Mouse (Mus musculus) thymus, adult 2 months (tissue): ENCODE results near the gene Dclk2. TPM values are rescaled to one million over a fixed set of nuclear protein-coding genes. Genes with fewer than 3 reads are reported as not detected.
A peak's percentile ranks its signal among the peaks of the same experiment; 100 is the strongest.

Experiments
- DNase-seq: peaks from one replicate; pipeline ENCODE4 v3.0.0; 2021
- H3K27ac ChIP-seq: fragments of 200-500 bp; 2 replicates; pipeline ENCODE4 v1.5.1; 2012; ENCODE audit warnings: low read length, control low read depth; ENCODE audit not compliant: control insufficient read depth, insufficient read depth
- H3K27me3 ChIP-seq: fragments of 200-500 bp; 2 replicates; pipeline ENCODE4 v1.6.1; 2012; ENCODE audit warnings: mild to moderate bottlenecking, low read length, moderate library complexity, mixed read lengths; ENCODE audit not compliant: control insufficient read depth, insufficient read depth
- H3K36me3 ChIP-seq: fragments of 200-500 bp; 2 replicates; pipeline ENCODE4 v1.6.1; 2012; ENCODE audit warnings: mild to moderate bottlenecking, low read length, moderate library complexity; ENCODE audit not compliant: control insufficient read depth, insufficient read depth
- H3K4me1 ChIP-seq: fragments of 200-500 bp; replicated peaks from 2 replicates; pipeline ENCODE4 v1.6.1; 2012; ENCODE audit warnings: low read length; ENCODE audit not compliant: control insufficient read depth, insufficient read depth
- H3K4me3 ChIP-seq: fragments of 200-500 bp; 2 replicates; pipeline ENCODE4 v1.5.1; 2012; ENCODE audit warnings: mild to moderate bottlenecking, low read length, control low read depth, moderate library complexity; ENCODE audit not compliant: control insufficient read depth, insufficient read depth
- CTCF ChIP-seq: fragments of 200-500 bp; IDR thresholded peaks from 2 replicates; pipeline ENCODE4 v1.5.1; 2012; ENCODE audit warnings: mild to moderate bottlenecking, control low read depth, low read length, moderate library complexity, borderline replicate concordance; ENCODE audit not compliant: control insufficient read depth, poor library complexity, insufficient read depth; ENCODE audit errors: extremely low read depth
- POLR2A ChIP-seq: fragments of 200-500 bp; IDR thresholded peaks from 2 replicates; pipeline ENCODE4 v1.6.1; 2012; ENCODE audit warnings: mild to moderate bottlenecking, low read length, control low read depth, moderate library complexity; ENCODE audit not compliant: control insufficient read depth, poor library complexity, insufficient read depth; ENCODE audit errors: extremely low read depth
- WGBS: fragments of 180-500 bp; shearing (Covaris S2); methylation state at CpG from one replicate; pipeline ENCODE4 v1.1.7; 2018; 5-methylcytosine and 5-hydroxymethylcytosine counted together
- polyA plus RNA-seq: library from polyadenylated mRNA; depleted of rRNA; stranded (reverse); fragments of >200 nt; gene quantifications from 2 replicates; pipeline ENCODE4 v1.2.3, GENCODE M21; 2012

Dclk2 gene
- polyA plus RNA-seq, 1 experiment, result 55.5 TPM

DNA sequence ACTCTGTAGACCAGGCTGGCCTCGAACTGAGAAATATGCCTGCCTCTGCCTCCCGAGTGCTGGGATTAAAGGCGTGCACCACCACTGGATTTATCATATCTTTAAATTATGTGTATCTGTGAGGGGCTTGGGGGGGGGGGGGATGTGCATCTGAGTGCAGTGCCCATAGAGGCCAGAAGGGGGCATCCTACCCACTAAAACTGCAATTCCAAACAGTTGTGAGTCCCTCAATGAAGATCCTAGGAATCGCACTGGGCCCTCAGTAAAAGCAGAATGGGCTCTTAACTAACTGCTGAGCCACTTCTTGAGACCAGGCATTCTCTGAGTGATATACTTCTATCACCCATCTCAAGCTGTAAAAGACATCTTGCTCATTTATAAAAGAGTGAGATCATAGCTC is 85.5 kb downstream of the Dclk2 start:
- DNase-seq, result no peak
- 95% methylated on average over 4 of the region's 4 CpGs for WGBS
- no peaks in the 10 kb centered on the region for H3K36me3 ChIP-seq
- no peak overlapping the region for H3K4me3 ChIP-seq
- peaks cover 30% of the 10 kb centered on the region for H3K4me1 ChIP-seq
- peak overlapping the region; percentile 99 for H3K27ac ChIP-seq
- no peak for TF ChIP-seq CTCF
- TF ChIP-seq POLR2A, result no peak
- H3K27me3 ChIP-seq, result no peaks in the 10 kb centered on the region

DNA sequence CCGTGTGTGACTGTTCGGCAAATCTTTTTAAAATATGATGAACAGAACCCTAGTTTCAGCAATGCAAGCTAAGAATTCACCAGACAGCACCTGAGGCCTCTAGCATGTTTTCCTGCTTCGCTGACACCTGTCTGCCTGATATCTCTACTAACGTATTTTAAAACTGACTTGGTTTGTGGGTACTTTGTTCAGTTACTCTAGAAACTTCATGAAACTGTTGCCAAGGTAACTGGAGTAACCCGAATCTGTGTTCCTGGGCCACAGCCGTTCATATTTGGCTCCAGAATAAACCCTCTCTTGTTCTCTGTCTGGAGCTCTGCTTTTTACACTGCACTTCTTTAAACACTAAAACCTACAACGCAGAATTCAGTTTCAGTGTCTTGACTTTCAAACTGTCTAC is 86.3 kb downstream of the Dclk2 start:
- WGBS, result 25% methylated on average over 7 of the region's 7 CpGs
- H3K4me1 ChIP-seq, result peaks cover 29% of the 10 kb centered on the region
- peak; percentile 31 for DNase-seq
- H3K36me3 ChIP-seq, result no peaks in the 10 kb centered on the region
- H3K27me3 ChIP-seq, result no peaks in the 10 kb centered on the region
- peak overlapping the region; percentile 99 for H3K27ac ChIP-seq
- H3K4me3 ChIP-seq, result no peak overlapping the region
- TF ChIP-seq POLR2A, result no peak
- no peak for TF ChIP-seq CTCF

DNA sequence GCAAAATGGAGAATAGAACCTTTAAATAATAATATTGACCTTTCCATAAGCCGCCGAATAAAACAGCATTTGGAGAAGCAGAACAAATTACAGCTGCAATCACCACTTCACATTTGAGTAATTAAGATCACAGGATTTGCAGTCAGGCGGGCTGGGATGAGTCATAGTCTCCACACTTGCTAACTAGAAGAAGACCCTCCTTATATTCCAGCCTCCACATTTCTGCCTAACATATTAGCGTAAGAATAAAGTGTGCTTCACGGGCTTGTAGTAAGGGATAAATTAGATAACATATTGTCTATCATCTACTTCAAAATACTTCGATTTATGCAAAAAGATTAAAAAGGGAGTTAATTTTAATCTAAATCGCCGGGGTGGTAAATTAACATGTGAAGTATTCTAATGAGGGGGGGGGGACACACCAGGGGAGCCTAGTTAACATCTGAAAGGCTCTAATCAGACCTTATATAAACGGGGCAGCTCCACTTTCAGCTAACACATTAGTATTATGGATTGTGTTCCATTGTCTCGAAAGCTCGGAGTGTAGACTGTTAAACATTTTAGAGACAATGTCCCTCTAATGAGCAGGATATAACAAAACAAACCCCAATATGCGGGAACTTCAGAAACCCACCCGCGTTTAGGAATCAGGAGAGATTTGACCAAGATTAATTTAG is 87.9 kb downstream of the Dclk2 start:
- no peak overlapping the region for H3K4me3 ChIP-seq
- H3K27me3 ChIP-seq, result no peaks in the 10 kb centered on the region
- peaks cover 33% of the 10 kb centered on the region for H3K4me1 ChIP-seq
- no peak overlapping the region; the same call in 1 of the 2 replicates for H3K27ac ChIP-seq
- WGBS, result 84% methylated on average over 14 of the region's 14 CpGs
- H3K36me3 ChIP-seq, result no peaks in the 10 kb centered on the region
- TF ChIP-seq POLR2A, result no peak
- TF ChIP-seq CTCF, result no peak
- DNase-seq, result no peak

DNA sequence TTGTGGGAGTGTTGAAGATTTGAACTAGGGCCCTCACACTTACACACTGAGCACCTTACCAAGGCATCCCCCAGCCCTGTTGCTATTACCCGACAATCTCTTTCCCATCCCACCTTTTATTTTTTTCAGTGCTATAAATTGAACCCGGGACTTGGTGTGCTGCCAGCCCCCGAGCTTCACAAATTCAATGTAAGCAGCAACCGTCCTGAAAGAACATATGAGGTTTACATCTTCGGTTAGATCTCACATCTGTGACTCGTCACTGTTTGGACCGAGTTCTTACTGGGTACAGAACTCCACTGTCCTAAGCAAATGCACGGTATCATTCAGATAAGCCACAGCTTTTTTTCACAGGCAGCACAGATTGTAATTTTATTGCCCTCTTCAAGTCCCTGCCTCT is 88.5 kb downstream of the Dclk2 start:
- DNase-seq, result no peak
- no peak for TF ChIP-seq POLR2A
- no peak for TF ChIP-seq CTCF
- Histone ChIP-seq H3K27me3 (no peaks in the 10 kb centered on the region), H3K27ac (0 out of 2 replicates have a peak overlapping the region, but pooled peaks have one; percentile 23), H3K36me3 (no peaks in the 10 kb centered on the region), H3K4me1 (peaks cover 28% of the 10 kb centered on the region), H3K4me3 (no peak overlapping the region)
- WGBS, result 88% methylated on average over 8 of the region's 8 CpGs

DNA sequence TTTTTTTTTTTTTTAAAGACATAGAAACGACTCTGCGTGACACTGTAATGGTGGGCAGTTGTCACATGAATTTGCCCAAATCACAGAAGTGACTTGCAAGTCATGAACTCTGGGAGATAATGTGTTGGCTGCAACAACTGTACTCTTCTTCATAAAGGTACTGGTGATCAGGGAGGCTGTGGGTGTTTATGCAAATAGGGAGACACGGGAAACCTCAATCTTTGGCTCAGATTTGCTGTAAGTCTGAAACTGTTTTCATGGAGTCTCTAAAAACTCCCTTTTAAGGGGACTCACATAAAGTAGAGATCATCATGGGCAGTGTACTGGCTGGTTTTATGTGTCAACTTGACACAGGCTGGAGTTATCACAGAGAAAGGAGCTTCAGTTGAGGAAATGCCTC is 93.1 kb downstream of the Dclk2 start:
- 90% methylated on average over 3 of the region's 3 CpGs for WGBS
- H3K4me3 ChIP-seq, result no peak overlapping the region
- H3K36me3 ChIP-seq, result no peaks in the 10 kb centered on the region
- TF ChIP-seq CTCF (no peak), POLR2A (no peak)
- peaks cover 21% of the 10 kb centered on the region for H3K4me1 ChIP-seq
- H3K27ac ChIP-seq, result no peak overlapping the region
- H3K27me3 ChIP-seq, result no peaks in the 10 kb centered on the region
- no peak for DNase-seq

DNA sequence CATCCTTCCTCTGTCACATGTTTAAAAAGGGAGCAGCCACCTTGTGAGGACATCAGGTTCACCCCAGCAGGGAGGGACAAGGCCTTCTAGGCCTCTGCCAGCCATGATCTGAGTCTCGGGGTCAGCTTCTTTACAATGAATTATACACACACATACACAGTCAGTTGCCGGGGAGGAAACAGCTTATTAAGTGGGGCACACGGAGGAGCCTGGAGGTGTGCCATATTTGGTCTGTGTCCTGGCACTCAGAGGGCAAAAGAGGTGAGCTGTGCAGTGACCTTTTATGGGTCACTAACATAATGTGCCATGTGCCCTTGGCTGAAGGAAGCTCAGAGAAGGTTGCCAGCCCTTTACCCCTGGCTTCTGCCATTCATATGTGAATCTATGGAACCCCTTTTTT is 99.3 kb downstream of the Dclk2 start:
- no peak overlapping the region for H3K27ac ChIP-seq
- H3K27me3 ChIP-seq, result no peaks in the 10 kb centered on the region
- no peak overlapping the region for H3K4me3 ChIP-seq
- no peak for DNase-seq
- no peaks in the 10 kb centered on the region for H3K36me3 ChIP-seq
- WGBS, result 93% methylated on average over 3 of the region's 3 CpGs
- TF ChIP-seq CTCF (no peak), POLR2A (no peak)
- H3K4me1 ChIP-seq, result no peaks in the 10 kb centered on the region
